Mouse (Mus musculus): ENCODE measurements around the gene Pltp. TPM values are rescaled to one million over a fixed set of nuclear protein-coding genes. Genes with fewer than 3 reads are reported as not detected.
"Not testable (repeated sequence)": the region's sequence is repeated elsewhere in the genome, so short reads cannot be mapped to it uniquely, and the experiment has no call there.

Gene Pltp
- polyA plus RNA-seq, 1 experiment from 2014 or later = 58.4 TPM

GRCm38 (mm10) chr2:164885788-164886187, 28.3 kb upstream of the Pltp start:
- Histone ChIP-seq H3K4me3 (ENCODE audit: low read depth, low read length) (no peak overlapping the region), H3K36me3 (ENCODE audit: control insufficient read depth, insufficient read depth, low read length) (peaks cover 81% of the 10 kb centered on the region), H3K4me1 (ENCODE audit: control insufficient read depth, insufficient read depth, low read length) (peaks cover 2% of the 10 kb centered on the region), H3K9me3 (replicated peaks; ENCODE audit: control insufficient read depth, low read length) (no peaks in the 10 kb centered on the region), H3K27ac (ENCODE audit: low read depth, low read length) (no peak overlapping the region), H3K9ac (ENCODE audit: low read length) (no peak overlapping the region), H3K4me2 (ENCODE audit: low read length) (no peak overlapping the region), H3K27me3 (replicated peaks; ENCODE audit: control insufficient read depth, insufficient read depth, low read length) (no peaks in the 10 kb centered on the region)
- peak; percentile 74 for DNase-seq (ENCODE audit: low spot score)
- ATAC-seq = no peak; the same call in 1 of the 2 replicates
- WGBS = 44% methylated on average over 7 of the region's 7 CpGs

DNA sequence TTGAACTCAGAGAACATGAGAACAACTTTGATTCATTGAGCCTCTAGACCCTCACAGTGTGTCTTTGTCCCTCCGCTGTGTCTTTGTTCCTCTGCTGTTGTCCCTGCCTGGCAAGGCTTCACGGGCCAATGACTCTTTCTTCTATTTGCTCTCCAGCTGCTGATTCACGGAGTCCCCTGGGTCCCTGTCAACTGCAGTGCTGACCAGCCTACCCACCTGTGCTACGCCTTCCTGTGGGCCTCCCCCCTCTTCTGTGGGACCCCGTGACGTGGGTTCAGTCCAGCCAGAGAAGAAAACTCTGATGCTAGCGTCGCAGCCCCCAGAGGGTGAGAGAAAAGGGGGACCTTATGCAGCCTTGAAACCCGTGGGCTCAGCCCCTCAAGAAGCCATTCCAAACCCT, 25.1 kb upstream of the Pltp start:
- no peak overlapping the region for H3K27ac ChIP-seq (ENCODE audit: low read depth, low read length)
- H3K27me3 ChIP-seq (replicated peaks; ENCODE audit: control insufficient read depth, insufficient read depth, low read length) = no peaks in the 10 kb centered on the region
- H3K4me3 ChIP-seq (ENCODE audit: low read depth, low read length) = no peak overlapping the region
- 33% methylated on average over 9 of the region's 9 CpGs for WGBS
- peaks cover 14% of the 10 kb centered on the region for H3K4me1 ChIP-seq (ENCODE audit: control insufficient read depth, insufficient read depth, low read length)
- no peaks in the 10 kb centered on the region for H3K9me3 ChIP-seq (replicated peaks; ENCODE audit: control insufficient read depth, low read length)
- H3K4me2 ChIP-seq (ENCODE audit: low read length) = no peak overlapping the region
- no peak for DNase-seq (ENCODE audit: low spot score)
- H3K9ac ChIP-seq (ENCODE audit: low read length) = no peak overlapping the region
- peaks cover 50% of the 10 kb centered on the region for H3K36me3 ChIP-seq (ENCODE audit: control insufficient read depth, insufficient read depth, low read length)
- ATAC-seq = no peak

- Histone ChIP-seq H3K4me3 (ENCODE audit: low read depth, low read length) (peak overlapping the region; percentile 97), H3K4me2 (ENCODE audit: low read length) (peak overlapping the region; percentile 95), H3K27ac (ENCODE audit: low read depth, low read length) (peak overlapping the region; percentile 100), H3K4me1 (ENCODE audit: control insufficient read depth, insufficient read depth, low read length) (peaks cover 12% of the 10 kb centered on the region), H3K9ac (ENCODE audit: low read length) (peak overlapping the region; percentile 100), H3K27me3 (replicated peaks; ENCODE audit: control insufficient read depth, insufficient read depth, low read length) (no peaks in the 10 kb centered on the region), H3K9me3 (replicated peaks; ENCODE audit: control insufficient read depth, low read length) (no peaks in the 10 kb centered on the region), H3K36me3 (ENCODE audit: control insufficient read depth, insufficient read depth, low read length) (peaks cover 21% of the 10 kb centered on the region)
- peak; percentile 98 for DNase-seq (ENCODE audit: low spot score)
- WGBS = under 1% methylated on average over 38 of the region's 72 CpGs
- peak; percentile 92 for ATAC-seq
These were observed 22.2 kb upstream of the Pltp start for GRCm38 (mm10) chr2:164879568-164880277.

DNA sequence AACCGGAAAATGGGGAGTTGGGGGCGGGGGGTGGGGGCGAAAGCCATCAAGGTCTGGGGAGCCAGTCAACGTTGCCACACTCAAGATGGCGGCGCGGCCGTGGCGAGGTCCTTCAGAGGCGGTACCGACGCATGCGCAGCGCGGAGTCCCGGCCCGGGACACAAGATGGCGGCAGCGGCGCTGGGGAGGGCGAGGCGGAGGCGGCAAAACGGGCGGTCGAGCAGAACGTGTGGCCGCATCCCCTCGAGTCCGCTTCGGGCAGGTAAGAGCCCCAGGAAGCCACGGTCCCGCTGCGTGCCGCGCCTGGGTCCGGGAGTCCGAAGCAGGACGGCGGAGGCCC, 21.7 kb upstream of the Pltp start, which contains the start of gene Pcif1:
TSS of gene Pcif1 (plus strand) at position 77 of the 340 bp plus-strand sequence.
- H3K4me3 ChIP-seq (ENCODE audit: low read depth, low read length) = peak within 1 kb of the TSS; percentile 97
- peak within 1 kb of the TSS; percentile 100 for H3K27ac ChIP-seq (ENCODE audit: low read depth, low read length)
- ATAC-seq = peak; percentile 90
- peaks cover 15% of the 10 kb centered on the region for H3K36me3 ChIP-seq (ENCODE audit: control insufficient read depth, insufficient read depth, low read length)
- peak; percentile 94 for DNase-seq (ENCODE audit: low spot score)
- WGBS = under 1% methylated on average over 28 of the region's 40 CpGs
- H3K4me1 ChIP-seq (ENCODE audit: control insufficient read depth, insufficient read depth, low read length) = peaks cover 12% of the 10 kb centered on the region
- no peaks in the 10 kb centered on the region for H3K27me3 ChIP-seq (replicated peaks; ENCODE audit: control insufficient read depth, insufficient read depth, low read length)
- no peaks in the 10 kb centered on the region for H3K9me3 ChIP-seq (replicated peaks; ENCODE audit: control insufficient read depth, low read length)
- peak within 1 kb of the TSS; percentile 95 for H3K4me2 ChIP-seq (ENCODE audit: low read length)
- peak within 1 kb of the TSS; percentile 100 for H3K9ac ChIP-seq (ENCODE audit: low read length)

- Histone ChIP-seq H3K27ac (ENCODE audit: low read depth, low read length) (peak overlapping the region; percentile 100), H3K4me1 (ENCODE audit: control insufficient read depth, insufficient read depth, low read length) (peaks cover 12% of the 10 kb centered on the region), H3K4me3 (ENCODE audit: low read depth, low read length) (peak overlapping the region; percentile 97), H3K9ac (ENCODE audit: low read length) (peak overlapping the region; percentile 100), H3K9me3 (replicated peaks; ENCODE audit: control insufficient read depth, low read length) (no peaks in the 10 kb centered on the region), H3K27me3 (replicated peaks; ENCODE audit: control insufficient read depth, insufficient read depth, low read length) (no peaks in the 10 kb centered on the region), H3K4me2 (ENCODE audit: low read length) (peak overlapping the region; percentile 95), H3K36me3 (ENCODE audit: control insufficient read depth, insufficient read depth, low read length) (peaks cover 10% of the 10 kb centered on the region)
- DNase-seq (ENCODE audit: low spot score) (peak; percentile 52), ATAC-seq (peak; percentile 44)
- WGBS = 2% methylated on average over 28 of the region's 28 CpGs
These were observed 21.2 kb upstream of the Pltp start for GRCm38 (mm10) chr2:164878509-164879227.

GRCm38 (mm10) chr2:164877376-164878215, 20.1 kb upstream of the Pltp start:
- not testable (repeated sequence) for H3K9ac ChIP-seq (ENCODE audit: low read length); H3K9me3 ChIP-seq (replicated peaks; ENCODE audit: control insufficient read depth, low read length); DNase-seq (ENCODE audit: low spot score); H3K27me3 ChIP-seq (replicated peaks; ENCODE audit: control insufficient read depth, insufficient read depth, low read length); H3K27ac ChIP-seq (ENCODE audit: low read depth, low read length); ATAC-seq; H3K36me3 ChIP-seq (ENCODE audit: control insufficient read depth, insufficient read depth, low read length)
- 75% methylated on average over 11 of the region's 11 CpGs for WGBS
- Histone ChIP-seq H3K4me3 (ENCODE audit: low read depth, low read length) (peak overlapping the region; percentile 97; the same call in 1 of the 2 replicates), H3K4me2 (ENCODE audit: low read length) (peak overlapping the region; percentile 95), H3K4me1 (ENCODE audit: control insufficient read depth, insufficient read depth, low read length) (peaks cover 12% of the 10 kb centered on the region)

DNA sequence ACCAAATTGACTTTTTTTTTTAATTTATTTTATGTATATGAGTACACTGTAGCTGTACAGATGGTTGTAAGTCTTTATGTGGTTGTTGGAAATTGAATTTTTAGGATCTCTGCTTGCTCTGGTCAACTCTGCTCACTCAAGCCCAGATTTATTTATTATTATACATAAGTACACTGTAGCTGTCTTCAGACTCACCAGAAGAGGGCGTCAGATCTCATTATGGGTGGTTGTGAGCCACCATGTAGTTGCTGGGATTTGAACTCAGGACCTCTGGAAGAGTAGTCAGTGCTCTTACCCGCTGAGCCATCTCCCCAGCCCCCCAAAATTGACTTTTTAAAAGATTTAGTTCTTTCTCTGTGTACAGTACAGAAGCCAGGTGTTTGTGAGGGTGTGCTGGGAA, 18.1 kb upstream of the Pltp start:
- not testable (repeated sequence) for H3K9me3 ChIP-seq (replicated peaks; ENCODE audit: control insufficient read depth, low read length); DNase-seq (ENCODE audit: low spot score); H3K27me3 ChIP-seq (replicated peaks; ENCODE audit: control insufficient read depth, insufficient read depth, low read length); H3K4me2 ChIP-seq (ENCODE audit: low read length); H3K27ac ChIP-seq (ENCODE audit: low read depth, low read length); H3K4me3 ChIP-seq (ENCODE audit: low read depth, low read length); ATAC-seq; H3K36me3 ChIP-seq (ENCODE audit: control insufficient read depth, insufficient read depth, low read length); H3K9ac ChIP-seq (ENCODE audit: low read length)
- H3K4me1 ChIP-seq (ENCODE audit: control insufficient read depth, insufficient read depth, low read length) = peaks cover 11% of the 10 kb centered on the region
- 37% methylated on average over 2 of the region's 2 CpGs for WGBS

DNA sequence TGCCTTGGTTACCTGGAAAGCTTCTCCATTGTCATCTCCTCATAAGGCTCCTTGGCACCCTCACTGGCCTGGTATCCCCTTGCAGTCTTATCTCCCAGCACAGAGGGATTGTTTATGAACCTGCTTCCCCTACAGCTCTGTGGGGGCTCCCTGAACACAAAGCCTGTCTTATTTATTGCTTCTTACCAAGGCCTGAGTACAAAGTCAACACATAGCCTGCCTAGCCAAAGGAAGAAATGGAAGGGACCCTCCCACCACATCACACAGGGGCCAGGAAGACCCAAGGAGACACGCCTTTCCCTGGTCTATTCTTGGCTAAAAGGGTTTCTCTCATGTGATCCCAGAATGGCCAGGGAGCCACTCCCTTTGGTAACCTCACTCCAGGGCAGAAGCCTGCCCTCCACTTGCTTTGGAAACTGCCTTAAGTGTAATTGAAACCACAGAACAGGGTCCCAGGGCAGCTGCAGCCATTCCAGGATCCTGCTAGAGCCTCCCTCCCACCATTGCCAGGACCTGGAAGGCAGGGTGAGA, 16.8 kb upstream of the Pltp start:
- H3K27me3 ChIP-seq (replicated peaks; ENCODE audit: control insufficient read depth, insufficient read depth, low read length) = no peaks in the 10 kb centered on the region
- no peaks in the 10 kb centered on the region for H3K36me3 ChIP-seq (ENCODE audit: control insufficient read depth, insufficient read depth, low read length)
- H3K4me1 ChIP-seq (ENCODE audit: control insufficient read depth, insufficient read depth, low read length) = peaks cover 6% of the 10 kb centered on the region
- 0 out of 2 replicates have a peak overlapping the region, but pooled peaks have one; percentile 3 for H3K27ac ChIP-seq (ENCODE audit: low read depth, low read length)
- H3K9me3 ChIP-seq (replicated peaks; ENCODE audit: control insufficient read depth, low read length) = no peaks in the 10 kb centered on the region
- H3K4me3 ChIP-seq (ENCODE audit: low read depth, low read length) = no peak overlapping the region
- WGBS = 35% methylated on average over 1 of the region's 1 CpGs
- ATAC-seq = no peak
- no peak for DNase-seq (ENCODE audit: low spot score)
- H3K4me2 ChIP-seq (ENCODE audit: low read length) = no peak overlapping the region
- no peak overlapping the region for H3K9ac ChIP-seq (ENCODE audit: low read length)
